Mouse (Mus musculus): ENCODE data around the gene Kpna1. TPM values are rescaled to one million over a fixed set of nuclear protein-coding genes. Genes with fewer than 3 reads are reported as not detected.

Kpna1 gene
- polyA plus RNA-seq (2017; shearing (Covaris generic)), result 87.5 TPM

GRCm38 (mm10) chr16:35978450-35978849 lies at the start of gene Kpna1:
Kpna1 (plus strand) TSS chr16:35978750.

GRCm38 (mm10) chr16:35938211-35939151 lies 40.1 kb upstream of the Kpna1 start, which contains the start of the genes Parp9 and Dtx3l:
Parp9 (plus strand) TSS chr16:35938470.
Dtx3l (minus strand) TSS chr16:35939151.

GRCm38 (mm10) chr16:36040640-36041624 lies 62.4 kb downstream of the Kpna1 start, which contains the start of gene Wdr5b:
Wdr5b (plus strand) TSS chr16:36041190.

GRCm38 (mm10) chr16:36071450-36072379 lies 93.2 kb downstream of the Kpna1 start, which contains the start of the genes Fam162a and Ccdc58:
Fam162a (minus strand) TSS chr16:36071594.
Ccdc58 (plus strand) TSS chr16:36071685.

Other genes starting within 250 kb of the Kpna1 start
- 2.0 TPM for gene Dirc2, start 209.4 kb upstream of the Kpna1 start, polyA plus RNA-seq (2017; shearing (Covaris generic))
- gene Hspbap1, start 208.4 kb upstream of the Kpna1 start, polyA plus RNA-seq (2017; shearing (Covaris generic)), result 35.7 TPM
- gene Parp14, start 107.2 kb upstream of the Kpna1 start, polyA plus RNA-seq (2017; shearing (Covaris generic)), result 115 TPM
- gene Parp9, start 40.3 kb upstream of the Kpna1 start, polyA plus RNA-seq (2017; shearing (Covaris generic)), result 105 TPM
- gene Dtx3l, start 39.6 kb upstream of the Kpna1 start, polyA plus RNA-seq (2017; shearing (Covaris generic)), result 102 TPM
- gene Wdr5b, start 62.4 kb downstream of the Kpna1 start, polyA plus RNA-seq (2017; shearing (Covaris generic)), result 8.0 TPM
- gene Fam162a, start 92.8 kb downstream of the Kpna1 start, polyA plus RNA-seq (2017; shearing (Covaris generic)), result 112 TPM
- 41.5 TPM for gene Ccdc58, start 92.9 kb downstream of the Kpna1 start, polyA plus RNA-seq (2017; shearing (Covaris generic))
- gene Csta1, start 152.5 kb downstream of the Kpna1 start, polyA plus RNA-seq (2017; shearing (Covaris generic)), result not detected
- not detected for gene Stfa2l1, start 178.1 kb downstream of the Kpna1 start, polyA plus RNA-seq (2017; shearing (Covaris generic))
- not detected for gene Gm5483, start 205.5 kb downstream of the Kpna1 start, polyA plus RNA-seq (2017; shearing (Covaris generic))
- gene Gm5416, start 231.7 kb downstream of the Kpna1 start, polyA plus RNA-seq (2017; shearing (Covaris generic)), result not detected
- 1.7 TPM for gene 2010005H15Rik, start 242.7 kb downstream of the Kpna1 start, polyA plus RNA-seq (2017; shearing (Covaris generic))